Mouse (Mus musculus): ENCODE data around the gene Gm5089.

- TF ChIP-seq CTCF (IDR thresholded peaks at IDR 0.05; ENCODE audit: low read depth) (no peak), EP300 (optimal IDR thresholded peaks at IDR 0.05) (no peak)
Observed at GRCm38 (mm10) chr14:122489686-122490414, 38.9 kb upstream of the Gm5089 start.
